23 mouse cellular contexts compared by ENCODE assay signal in the genomic region with DNA sequence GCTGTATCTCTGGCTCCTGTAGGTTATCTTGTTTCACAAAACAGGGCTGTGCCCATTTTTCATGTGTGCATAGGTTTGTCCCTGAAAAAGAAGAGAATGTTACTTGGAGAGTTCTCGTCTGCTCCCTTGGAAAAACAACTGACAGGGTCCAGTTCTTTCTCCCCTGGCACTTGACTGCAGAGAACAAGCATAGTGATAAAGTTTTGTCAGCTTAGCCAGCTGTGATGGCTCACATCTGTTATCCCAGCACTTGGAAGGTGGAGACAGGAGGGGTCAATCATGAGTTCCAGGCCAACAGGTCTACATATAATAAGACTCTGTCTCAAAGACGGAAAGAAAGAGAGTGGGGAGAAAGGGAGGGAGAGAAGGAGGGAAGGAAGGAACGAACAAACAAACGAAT.
"Had no signal": no experiment of that assay in that cellular context is flagged by ENCODE, and none has a peak within 500 bp of the region (broad histone marks: within the 10 kb centered on the region; RNA-seq: fewer than 3 reads in every experiment).

No protein-coding gene starts in this region.

- ATAC-seq: liver, embryonic 12.5 days; midbrain, embryonic 13.5 days; midbrain, embryonic 16.5 days had no signal

- H3K4me3 ChIP-seq: layer of hippocampus, adult 2 months; limb, embryonic 10.5 days; limb, embryonic 13.5 days; liver, embryonic 12.5 days; liver, embryonic 15.5 days; lung, embryonic 15.5 days; megakaryocyte, embryonic 14.5 days; midbrain, embryonic 10.5 days; midbrain, embryonic 13.5 days; myocyte; neural tube, embryonic 13.5 days; stomach, embryonic 15.5 days had no signal

- H3K9ac ChIP-seq: limb, embryonic 13.5 days; liver, embryonic 12.5 days; liver, embryonic 15.5 days; lung, embryonic 15.5 days; midbrain, embryonic 13.5 days; neural tube, embryonic 13.5 days; stomach, embryonic 15.5 days had no signal

- H3K27ac ChIP-seq: layer of hippocampus, adult 2 months; limb, embryonic 10.5 days; limb, embryonic 13.5 days; liver, embryonic 12.5 days; liver, embryonic 15.5 days; lung, embryonic 15.5 days; midbrain, embryonic 10.5 days; midbrain, embryonic 13.5 days; neural tube, embryonic 13.5 days; stomach, embryonic 15.5 days had no signal

- H3K4me2 ChIP-seq: limb, embryonic 13.5 days; liver, embryonic 12.5 days; liver, embryonic 15.5 days; lung, embryonic 15.5 days; midbrain, embryonic 13.5 days; neural tube, embryonic 13.5 days; stomach, embryonic 15.5 days had no signal

- H3K4me1 ChIP-seq: limb, embryonic 13.5 days; liver, embryonic 12.5 days; liver, embryonic 15.5 days; lung, embryonic 15.5 days; stomach, embryonic 15.5 days had no signal

- H3K27me3 ChIP-seq: limb, embryonic 13.5 days; liver, embryonic 12.5 days; liver, embryonic 15.5 days; lung, embryonic 15.5 days; megakaryocyte, embryonic 14.5 days; midbrain, embryonic 13.5 days; neural tube, embryonic 13.5 days; stomach, embryonic 15.5 days had no signal

- H3K36me3 ChIP-seq: limb, embryonic 10.5 days; limb, embryonic 13.5 days; liver, embryonic 12.5 days; liver, embryonic 15.5 days; lung, embryonic 15.5 days; midbrain, embryonic 10.5 days; midbrain, embryonic 13.5 days; neural tube, embryonic 13.5 days; stomach, embryonic 15.5 days had no signal

- H3K9me3 ChIP-seq: limb, embryonic 10.5 days; limb, embryonic 13.5 days; liver, embryonic 12.5 days; liver, embryonic 15.5 days; lung, embryonic 15.5 days; midbrain, embryonic 10.5 days; midbrain, embryonic 13.5 days; neural tube, embryonic 13.5 days; stomach, embryonic 15.5 days had no signal

- DNase-seq: kidney, postnatal 14 days; layer of hippocampus, adult 9-11 months; liver; lung, adult 18-20 months; lung, postnatal 10 days; lung, postnatal 36 days; retina, postnatal 1 day; right cerebral cortex, postnatal 25 days; spleen, adult 18-20 months; thymus, postnatal 25 days had no signal
